Mouse (Mus musculus): ENCODE data around the gene Fhod1. TPM values are rescaled to one million over a fixed set of nuclear protein-coding genes. Genes with fewer than 3 reads are reported as not detected.

The Fhod1 gene
- total and polyA plus RNA-seq, 2 experiments from 2014 or later, result 0.72 to 6.9 TPM

- DNase-seq (ENCODE audit: low spot score) (no peak), ATAC-seq (ENCODE audit: insufficient read depth, low read depth) (peak; percentile 34; the same call in 1 of the 2 replicates)
- Histone ChIP-seq H3K9ac (replicated peaks; ENCODE audit: low read depth, low read length) (no peak overlapping the region), H3K4me1 (ENCODE audit: control insufficient read depth, insufficient read depth) (peaks cover 25% of the 10 kb centered on the region), H3K4me2 (ENCODE audit: low read depth, low read length) (no peak overlapping the region), H3K9me3 (replicated peaks; ENCODE audit: control insufficient read depth, low read length) (no peaks in the 10 kb centered on the region), H3K27ac (ENCODE audit: low read depth) (peak overlapping the region; percentile 46; the same call in 1 of the 2 replicates), H3K27me3 (ENCODE audit: control insufficient read depth, insufficient read depth, low read length) (no peaks in the 10 kb centered on the region), H3K36me3 (replicated peaks; ENCODE audit: control insufficient read depth, insufficient read depth, low read length) (peaks cover 52% of the 10 kb centered on the region), H3K4me3 (ENCODE audit: low read depth, low read length) (no peak overlapping the region)
- 49% methylated on average over 9 of the region's 9 CpGs for WGBS
- TF ChIP-seq CTCF (IDR thresholded peaks at IDR 0.05; ENCODE audit: low read depth) (no peak), EP300 (IDR thresholded peaks at IDR 0.05; ENCODE audit: low read depth) (no peak)
Measured at GRCm38 (mm10) chr8:105303874-105304273, 43.9 kb downstream of the Fhod1 start.

GRCm38 (mm10) chr8:105303396-105303795, 44.4 kb downstream of the Fhod1 start:
- H3K27me3 ChIP-seq (ENCODE audit: control insufficient read depth, insufficient read depth, low read length), result no peaks in the 10 kb centered on the region

GRCm38 (mm10) chr8:105299962-105300361, 47.8 kb downstream of the Fhod1 start:
- no peak overlapping the region for H3K4me2 ChIP-seq (ENCODE audit: low read depth, low read length)
- no peaks in the 10 kb centered on the region for H3K9me3 ChIP-seq (replicated peaks; ENCODE audit: control insufficient read depth, low read length)
- no peak for ATAC-seq (ENCODE audit: insufficient read depth, low read depth)
- H3K4me3 ChIP-seq (ENCODE audit: low read depth, low read length), result no peak overlapping the region
- TF ChIP-seq EP300 (IDR thresholded peaks at IDR 0.05; ENCODE audit: low read depth), result no peak
- TF ChIP-seq CTCF (IDR thresholded peaks at IDR 0.05; ENCODE audit: low read depth), result no peak
- H3K9ac ChIP-seq (replicated peaks; ENCODE audit: low read depth, low read length), result no peak overlapping the region
- H3K4me1 ChIP-seq (ENCODE audit: control insufficient read depth, insufficient read depth), result peaks cover 35% of the 10 kb centered on the region
- H3K27me3 ChIP-seq (ENCODE audit: control insufficient read depth, insufficient read depth, low read length), result no peaks in the 10 kb centered on the region
- 88% methylated on average over 8 of the region's 8 CpGs for WGBS
- H3K27ac ChIP-seq (ENCODE audit: low read depth), result no peak overlapping the region
- DNase-seq (ENCODE audit: low spot score), result no peak
- peaks cover 44% of the 10 kb centered on the region for H3K36me3 ChIP-seq (replicated peaks; ENCODE audit: control insufficient read depth, insufficient read depth, low read length)

More at GRCm38 (mm10) chr8:105303396-105303795, 44.4 kb downstream of the Fhod1 start:
- Histone ChIP-seq H3K9me3 (replicated peaks; ENCODE audit: control insufficient read depth, low read length) (no peaks in the 10 kb centered on the region), H3K36me3 (replicated peaks; ENCODE audit: control insufficient read depth, insufficient read depth, low read length) (peaks cover 51% of the 10 kb centered on the region), H3K4me1 (ENCODE audit: control insufficient read depth, insufficient read depth) (peaks cover 30% of the 10 kb centered on the region), H3K4me2 (ENCODE audit: low read depth, low read length) (no peak overlapping the region), H3K9ac (replicated peaks; ENCODE audit: low read depth, low read length) (no peak overlapping the region), H3K4me3 (ENCODE audit: low read depth, low read length) (no peak overlapping the region), H3K27ac (ENCODE audit: low read depth) (0 out of 2 replicates have a peak overlapping the region, but pooled peaks have one; percentile 22)
- 78% methylated on average over 8 of the region's 8 CpGs for WGBS
- ATAC-seq (ENCODE audit: insufficient read depth, low read depth) (no peak), DNase-seq (ENCODE audit: low spot score) (no peak)
- TF ChIP-seq CTCF (IDR thresholded peaks at IDR 0.05; ENCODE audit: low read depth) (no peak), EP300 (IDR thresholded peaks at IDR 0.05; ENCODE audit: low read depth) (no peak)

- no peak for DNase-seq (ENCODE audit: low spot score)
- H3K27ac ChIP-seq (ENCODE audit: low read depth), result peak overlapping the region; percentile 76; the same call in 1 of the 2 replicates
- ATAC-seq (ENCODE audit: insufficient read depth, low read depth), result no peak
- no peak for TF ChIP-seq EP300 (IDR thresholded peaks at IDR 0.05; ENCODE audit: low read depth)
- TF ChIP-seq CTCF (IDR thresholded peaks at IDR 0.05; ENCODE audit: low read depth), result no peak
- WGBS, result 39% methylated on average over 18 of the region's 18 CpGs
- H3K4me1 ChIP-seq (ENCODE audit: control insufficient read depth, insufficient read depth), result peaks cover 23% of the 10 kb centered on the region
- H3K36me3 ChIP-seq (replicated peaks; ENCODE audit: control insufficient read depth, insufficient read depth, low read length), result peaks cover 44% of the 10 kb centered on the region
- peak overlapping the region; percentile 79 for H3K9ac ChIP-seq (replicated peaks; ENCODE audit: low read depth, low read length)
- H3K27me3 ChIP-seq (ENCODE audit: control insufficient read depth, insufficient read depth, low read length), result no peaks in the 10 kb centered on the region
- H3K4me2 ChIP-seq (ENCODE audit: low read depth, low read length), result peak overlapping the region; percentile 79
- H3K9me3 ChIP-seq (replicated peaks; ENCODE audit: control insufficient read depth, low read length), result no peaks in the 10 kb centered on the region
- peak overlapping the region; percentile 78 for H3K4me3 ChIP-seq (ENCODE audit: low read depth, low read length)
Measured at GRCm38 (mm10) chr8:105298351-105299252, 49.2 kb downstream of the Fhod1 start.

GRCm38 (mm10) chr8:105297511-105298192, 50.1 kb downstream of the Fhod1 start, which contains the start of gene E2f4:
E2f4 (plus strand) TSS chr8:105297663.
- Histone ChIP-seq H3K36me3 (replicated peaks; ENCODE audit: control insufficient read depth, insufficient read depth, low read length) (peaks cover 35% of the 10 kb centered on the region), H3K27ac (ENCODE audit: low read depth) (peak within 1 kb of the TSS; percentile 76), H3K9me3 (replicated peaks; ENCODE audit: control insufficient read depth, low read length) (no peaks in the 10 kb centered on the region), H3K4me1 (ENCODE audit: control insufficient read depth, insufficient read depth) (peaks cover 23% of the 10 kb centered on the region), H3K4me3 (ENCODE audit: low read depth, low read length) (peak within 1 kb of the TSS; percentile 78), H3K27me3 (ENCODE audit: control insufficient read depth, insufficient read depth, low read length) (no peaks in the 10 kb centered on the region), H3K9ac (replicated peaks; ENCODE audit: low read depth, low read length) (peak within 1 kb of the TSS; percentile 79), H3K4me2 (ENCODE audit: low read depth, low read length) (peak within 1 kb of the TSS; percentile 79)
- peak; percentile 93 for ATAC-seq (ENCODE audit: insufficient read depth, low read depth)
- TF ChIP-seq EP300 (IDR thresholded peaks at IDR 0.05; ENCODE audit: low read depth), result no peak
- TF ChIP-seq CTCF (IDR thresholded peaks at IDR 0.05; ENCODE audit: low read depth), result no peak
- DNase-seq (ENCODE audit: low spot score), result peak; percentile 94
- under 1% methylated on average over 57 of the region's 58 CpGs for WGBS
